Comparison of ENCODE assay signal across 18 mouse cellular contexts in the genomic region with DNA sequence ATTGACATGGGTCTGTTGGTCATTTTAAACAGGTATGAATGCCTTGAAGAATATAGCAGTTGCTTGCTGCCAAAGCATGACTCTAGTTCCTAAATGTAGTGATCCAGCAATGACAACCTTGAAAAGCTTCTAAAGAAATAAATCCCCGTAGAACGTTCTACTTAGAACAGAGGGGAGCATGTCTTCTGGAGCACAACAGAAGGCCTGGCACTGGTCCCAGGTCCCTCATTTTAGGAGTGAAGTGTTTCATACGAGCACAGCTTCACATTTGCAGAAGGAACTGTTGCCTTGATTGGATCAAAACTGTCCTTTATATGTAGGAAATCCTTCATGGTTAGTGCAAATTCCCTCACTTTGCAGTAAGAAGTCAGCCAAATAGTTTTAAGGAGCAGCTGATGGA.
A peak's percentile ranks its signal among the peaks of the same experiment; 100 is the strongest.
DNase-seq lines count a peak whose midpoint lies in the region; ATAC-seq and TF ChIP-seq lines count a peak whose summit lies in the region.
"Had no signal": no experiment of that assay in that cellular context is flagged by ENCODE, and none has a peak within 500 bp of the region (broad histone marks: within the 10 kb centered on the region; RNA-seq: fewer than 3 reads in every experiment).

No protein-coding gene starts in this region.

- no peak overlapping the region for H3K27ac ChIP-seq in embryonic facial prominence, embryonic 14.5 days (replicated peaks; ENCODE audit: low read depth, low read length)
- H3K27ac ChIP-seq in embryonic facial prominence, embryonic 10.5 days (replicated peaks) = no peak overlapping the region
- no peak overlapping the region for H3K27ac ChIP-seq in stomach, postnatal 0 days (replicated peaks)
- H3K27ac ChIP-seq: heart, embryonic 15.5 days; hindbrain, embryonic 10.5 days; intestine, embryonic 15.5 days; kidney, postnatal 0 days; midbrain, embryonic 15.5 days had no signal

- no peak overlapping the region for H3K4me2 ChIP-seq in embryonic facial prominence, embryonic 14.5 days (ENCODE audit: low read depth, low read length)
- H3K4me2 ChIP-seq in stomach, postnatal 0 days (replicated peaks; ENCODE audit: low read depth) = no peak overlapping the region
- H3K4me2 ChIP-seq: heart, embryonic 15.5 days; intestine, embryonic 15.5 days; midbrain, embryonic 15.5 days had no signal

- H3K4me1 ChIP-seq in embryonic facial prominence, embryonic 14.5 days (ENCODE audit: control insufficient read depth, insufficient read depth, low read length) = no peaks in the 10 kb centered on the region
- H3K4me1 ChIP-seq in embryonic facial prominence, embryonic 10.5 days = no peaks in the 10 kb centered on the region
- no peaks in the 10 kb centered on the region for H3K4me1 ChIP-seq in stomach, postnatal 0 days (replicated peaks; ENCODE audit: control insufficient read depth, insufficient read depth)
- H3K4me1 ChIP-seq: heart, embryonic 15.5 days; hindbrain, embryonic 10.5 days; intestine, embryonic 15.5 days; midbrain, embryonic 15.5 days had no signal

- 59% methylated on average over 3 of the region's 3 CpGs for WGBS in embryonic facial prominence, embryonic 14.5 days
- WGBS in embryonic facial prominence, embryonic 10.5 days = 93% methylated on average over 3 of the region's 3 CpGs
- 56% methylated on average over 3 of the region's 3 CpGs for WGBS in stomach, postnatal 0 days

- no peaks in the 10 kb centered on the region for H3K36me3 ChIP-seq in embryonic facial prominence, embryonic 14.5 days (ENCODE audit: control insufficient read depth, insufficient read depth, low read length)
- H3K36me3 ChIP-seq in embryonic facial prominence, embryonic 10.5 days (replicated peaks) = no peaks in the 10 kb centered on the region
- H3K36me3 ChIP-seq in stomach, postnatal 0 days (ENCODE audit: control insufficient read depth, insufficient read depth, low read length) = no peaks in the 10 kb centered on the region
- H3K36me3 ChIP-seq: heart, embryonic 15.5 days; hindbrain, embryonic 10.5 days; intestine, embryonic 15.5 days; midbrain, embryonic 15.5 days had no signal

- no peak for TF ChIP-seq EP300 in stomach, postnatal 0 days (optimal IDR thresholded peaks at IDR 0.05)

- no peak for ATAC-seq in embryonic facial prominence, embryonic 14.5 days (ENCODE audit: low read depth)
- ATAC-seq in stomach, postnatal 0 days (ENCODE audit: low FRiP score, low TSS enrichment) = no peak
- ATAC-seq in erythroid progenitor cell, adult 5-6 weeks (replicated peaks; ENCODE audit: low FRiP score, poor library complexity, severe bottlenecking) = no peak
- ATAC-seq: intestine, embryonic 15.5 days; midbrain, embryonic 15.5 days; Patski had no signal

- intact Hi-C loops in left cerebral cortex, postnatal 14 days (cut with DNase I) = no loop called here

- no peak overlapping the region for H3K9ac ChIP-seq in embryonic facial prominence, embryonic 14.5 days (ENCODE audit: low read depth, low read length)
- H3K9ac ChIP-seq in stomach, postnatal 0 days (ENCODE audit: low read length) = no peak overlapping the region
- H3K9ac ChIP-seq: heart, embryonic 15.5 days; intestine, embryonic 15.5 days; midbrain, embryonic 15.5 days had no signal

- H3K9me3 ChIP-seq in embryonic facial prominence, embryonic 14.5 days (ENCODE audit: control insufficient read depth, low read length) = no peaks in the 10 kb centered on the region
- no peaks in the 10 kb centered on the region for H3K9me3 ChIP-seq in embryonic facial prominence, embryonic 10.5 days
- H3K9me3 ChIP-seq in stomach, postnatal 0 days (ENCODE audit: control insufficient read depth, low read length) = no peaks in the 10 kb centered on the region
- H3K9me3 ChIP-seq: heart, embryonic 15.5 days; hindbrain, embryonic 10.5 days; intestine, embryonic 15.5 days; midbrain, embryonic 15.5 days had no signal

- TF ChIP-seq CTCF in stomach, postnatal 0 days (IDR thresholded peaks at IDR 0.05; ENCODE audit: low read depth) = no peak

- H3K27me3 ChIP-seq in embryonic facial prominence, embryonic 14.5 days (replicated peaks; ENCODE audit: control insufficient read depth, insufficient read depth, low read length) = no peaks in the 10 kb centered on the region
- H3K27me3 ChIP-seq in embryonic facial prominence, embryonic 10.5 days (replicated peaks; ENCODE audit: low read depth, poor library complexity, severe bottlenecking) = no peaks in the 10 kb centered on the region
- no peaks in the 10 kb centered on the region for H3K27me3 ChIP-seq in stomach, postnatal 0 days (ENCODE audit: control insufficient read depth, insufficient read depth, low read length)
- H3K27me3 ChIP-seq: heart, embryonic 15.5 days; intestine, embryonic 15.5 days; midbrain, embryonic 15.5 days; Patski had no signal

- peak; percentile 8 for DNase-seq in embryonic facial prominence, embryonic 14.5 days (ENCODE audit: low spot score)
- DNase-seq in embryonic facial prominence, embryonic 10.5 days (ENCODE audit: low spot score) = no peak
- peak; percentile 72 for DNase-seq in brain, adult 2 months (ENCODE audit: low read depth, low spot score)
- DNase-seq in frontal cortex, postnatal 14 days (ENCODE audit: low spot score in 2 of 2) = peak; percentile 15 to 38
- DNase-seq in left cerebral cortex, postnatal 14 days (ENCODE audit: low spot score in 2 of 2) = peak; percentile 54 to 70
- no peak for DNase-seq in stomach, postnatal 0 days (ENCODE audit: low spot score)
- no peak for DNase-seq in testis, postnatal 14 days (ENCODE audit: low spot score)
- DNase-seq: cerebellum, adult 18-20 months; heart, adult 11 months; liver; lung, adult 18-20 months had no signal

- H3K4me3 ChIP-seq in embryonic facial prominence, embryonic 14.5 days (ENCODE audit: low read depth, low read length) = no peak overlapping the region
- H3K4me3 ChIP-seq in embryonic facial prominence, embryonic 10.5 days = no peak overlapping the region
- H3K4me3 ChIP-seq in stomach, postnatal 0 days (ENCODE audit: low read depth, low read length) = no peak overlapping the region
- H3K4me3 ChIP-seq: heart, embryonic 15.5 days; hindbrain, embryonic 10.5 days; intestine, embryonic 15.5 days; midbrain, embryonic 15.5 days had no signal

Comparison
In these comparisons a context has a peak if more than half of its experiments do, and no peak if none do; other contexts are left out.
1. DNase-seq: peak in embryonic facial prominence, embryonic 14.5 days (single experiment), brain, adult 2 months (single experiment), frontal cortex, postnatal 14 days (2 of 2) and left cerebral cortex, postnatal 14 days (2 of 2); none in embryonic facial prominence, embryonic 10.5 days (single experiment), stomach, postnatal 0 days (single experiment) and testis, postnatal 14 days (single experiment).